Mouse (Mus musculus): Measurements from ENCODE around the gene Specc1. TPM values are rescaled to one million over a fixed set of nuclear protein-coding genes. Genes with fewer than 3 reads are reported as not detected.

The Specc1 gene
- polyA plus RNA-seq, 1 experiment from 2014 or later: 16.2 TPM

DNA sequence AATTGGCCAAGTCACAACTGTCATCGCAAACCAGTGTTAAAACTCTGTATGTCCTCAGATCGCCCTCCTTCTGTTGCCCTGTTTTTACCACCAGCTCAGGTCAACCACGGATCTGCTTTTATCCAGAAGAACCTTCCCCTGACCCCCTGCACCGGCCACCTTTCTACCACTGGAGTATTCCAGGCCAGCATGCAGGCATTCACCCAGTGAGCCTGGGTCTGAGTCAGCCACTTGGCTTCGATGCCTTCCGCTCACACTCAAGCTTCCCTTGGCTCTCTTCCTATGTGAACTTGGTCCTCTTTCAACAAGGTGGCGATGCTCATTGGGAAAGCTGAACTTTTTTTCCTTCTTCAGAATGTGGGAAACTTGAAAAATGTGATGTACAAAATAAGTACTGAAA lies 113.6 kb downstream of the Specc1 start:
- H3K4me3 ChIP-seq: no peak overlapping the region
- ATAC-seq: no peak
- no peak overlapping the region for H3K9ac ChIP-seq
- H3K9me3 ChIP-seq (replicated peaks): no peaks in the 10 kb centered on the region
- peaks cover 9% of the 10 kb centered on the region for H3K4me1 ChIP-seq
- WGBS: 84% methylated on average over 7 of the region's 7 CpGs
- H3K36me3 ChIP-seq (ENCODE audit: poor library complexity, severe bottlenecking): no peaks in the 10 kb centered on the region
- no peak overlapping the region for H3K4me2 ChIP-seq
- no peaks in the 10 kb centered on the region for H3K27me3 ChIP-seq
- H3K27ac ChIP-seq: no peak overlapping the region

DNA sequence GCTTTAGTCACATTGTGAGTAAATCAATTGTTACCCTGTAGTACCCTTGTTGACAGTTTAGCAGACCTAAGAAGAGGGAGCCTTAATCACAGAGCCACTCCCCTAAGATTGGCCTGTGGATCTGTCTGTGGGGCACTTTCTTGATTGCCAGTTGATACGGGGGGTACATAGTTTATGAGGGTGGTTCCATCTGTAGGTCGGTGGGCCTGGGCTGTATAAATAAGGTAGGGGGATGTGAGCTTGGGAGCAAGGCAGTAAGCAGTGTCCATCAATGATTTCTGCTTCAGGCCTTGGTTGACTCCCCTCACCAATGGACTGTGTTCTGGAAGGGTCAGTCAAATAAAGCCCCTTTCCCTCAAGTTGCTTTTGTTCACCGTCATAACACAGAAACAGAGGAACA lies 115.8 kb downstream of the Specc1 start:
- no peak overlapping the region for H3K4me2 ChIP-seq
- no peaks in the 10 kb centered on the region for H3K27me3 ChIP-seq
- 80% methylated on average over 3 of the region's 3 CpGs for WGBS
- H3K9me3 ChIP-seq (replicated peaks): no peaks in the 10 kb centered on the region
- no peak overlapping the region for H3K4me3 ChIP-seq
- no peak for ATAC-seq
- H3K36me3 ChIP-seq (ENCODE audit: poor library complexity, severe bottlenecking): no peaks in the 10 kb centered on the region
- H3K4me1 ChIP-seq: peaks cover 14% of the 10 kb centered on the region
- no peak overlapping the region for H3K9ac ChIP-seq
- no peak overlapping the region for H3K27ac ChIP-seq

DNA sequence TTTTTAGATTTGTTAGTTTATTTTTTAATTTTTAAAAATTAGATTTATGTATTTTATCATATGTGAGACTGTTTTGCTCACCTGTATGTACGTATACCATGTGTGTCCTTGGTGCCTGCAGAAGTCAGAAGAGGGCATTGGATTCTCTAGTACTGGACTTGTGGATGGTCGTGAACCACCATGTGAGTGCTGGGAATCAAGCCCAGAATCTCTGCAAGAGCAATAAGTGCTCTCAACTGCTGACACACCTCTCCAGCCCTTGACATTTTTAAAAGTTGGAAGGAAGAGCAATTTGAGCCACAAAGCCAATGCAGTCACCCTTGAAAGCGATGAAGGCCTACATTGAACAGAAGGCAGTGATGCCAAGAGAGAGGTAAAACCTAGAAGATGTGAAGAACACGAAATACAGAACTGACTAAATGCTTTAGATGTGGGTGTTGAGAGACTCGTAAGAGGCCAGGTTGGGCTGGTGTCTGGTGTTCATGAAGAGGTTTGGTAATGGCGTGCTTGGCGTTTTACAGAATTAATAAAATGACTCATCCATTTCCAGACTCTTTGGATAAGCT lies 117.1 kb downstream of the Specc1 start:
- Histone ChIP-seq H3K27me3 (no peaks in the 10 kb centered on the region), H3K4me2 (no peak overlapping the region), H3K27ac (no peak overlapping the region), H3K9me3 (replicated peaks) (no peaks in the 10 kb centered on the region), H3K4me1 (peaks cover 20% of the 10 kb centered on the region), H3K36me3 (ENCODE audit: poor library complexity, severe bottlenecking) (no peaks in the 10 kb centered on the region), H3K4me3 (no peak overlapping the region), H3K9ac (no peak overlapping the region)
- 88% methylated on average over 7 of the region's 7 CpGs for WGBS
- no peak for ATAC-seq

DNA sequence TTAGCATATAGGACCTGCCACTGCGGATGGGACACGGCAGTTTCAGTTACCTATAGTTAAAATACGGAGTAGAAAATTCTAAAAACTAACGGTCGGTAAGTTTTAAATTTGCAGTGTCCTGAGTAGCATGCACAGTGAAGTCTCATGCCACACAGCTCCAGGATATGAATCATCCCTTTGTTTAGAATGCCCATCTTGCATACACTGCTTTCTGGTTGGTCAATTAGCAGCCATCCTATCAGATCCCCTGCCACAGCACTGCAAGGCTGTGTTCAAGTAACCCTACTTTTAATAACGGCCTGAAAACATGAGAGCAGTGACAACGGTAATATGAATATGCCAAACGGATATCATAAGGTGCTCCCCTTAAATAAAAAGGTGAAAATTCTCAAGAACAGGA lies 118.0 kb downstream of the Specc1 start:
- no peak overlapping the region for H3K9ac ChIP-seq
- no peak overlapping the region for H3K27ac ChIP-seq
- H3K4me3 ChIP-seq: no peak overlapping the region
- H3K4me1 ChIP-seq: peaks cover 16% of the 10 kb centered on the region
- no peaks in the 10 kb centered on the region for H3K9me3 ChIP-seq (replicated peaks)
- WGBS: 92% methylated on average over 8 of the region's 8 CpGs
- H3K27me3 ChIP-seq: no peaks in the 10 kb centered on the region
- ATAC-seq: no peak
- H3K4me2 ChIP-seq: no peak overlapping the region
- H3K36me3 ChIP-seq (ENCODE audit: poor library complexity, severe bottlenecking): no peaks in the 10 kb centered on the region

GRCm38 (mm10) chr11:62075071-62075470 lies 118.5 kb downstream of the Specc1 start:
- Histone ChIP-seq H3K4me1 (peaks cover 12% of the 10 kb centered on the region), H3K4me2 (no peak overlapping the region), H3K9ac (no peak overlapping the region), H3K27me3 (no peaks in the 10 kb centered on the region), H3K27ac (no peak overlapping the region), H3K36me3 (ENCODE audit: poor library complexity, severe bottlenecking) (no peaks in the 10 kb centered on the region), H3K9me3 (replicated peaks) (no peaks in the 10 kb centered on the region), H3K4me3 (no peak overlapping the region)
- WGBS: 87% methylated on average over 3 of the region's 3 CpGs
- ATAC-seq: no peak

- no peak overlapping the region for H3K27ac ChIP-seq
- H3K9ac ChIP-seq: no peak overlapping the region
- no peak overlapping the region for H3K4me3 ChIP-seq
- no peak overlapping the region for H3K4me2 ChIP-seq
- H3K36me3 ChIP-seq (ENCODE audit: poor library complexity, severe bottlenecking): no peaks in the 10 kb centered on the region
- no peaks in the 10 kb centered on the region for H3K27me3 ChIP-seq
- H3K4me1 ChIP-seq: peaks cover 12% of the 10 kb centered on the region
- 92% methylated on average over 5 of the region's 5 CpGs for WGBS
- H3K9me3 ChIP-seq (replicated peaks): no peaks in the 10 kb centered on the region
- ATAC-seq: no peak
Observed at GRCm38 (mm10) chr11:62075551-62075950, 119.0 kb downstream of the Specc1 start.

DNA sequence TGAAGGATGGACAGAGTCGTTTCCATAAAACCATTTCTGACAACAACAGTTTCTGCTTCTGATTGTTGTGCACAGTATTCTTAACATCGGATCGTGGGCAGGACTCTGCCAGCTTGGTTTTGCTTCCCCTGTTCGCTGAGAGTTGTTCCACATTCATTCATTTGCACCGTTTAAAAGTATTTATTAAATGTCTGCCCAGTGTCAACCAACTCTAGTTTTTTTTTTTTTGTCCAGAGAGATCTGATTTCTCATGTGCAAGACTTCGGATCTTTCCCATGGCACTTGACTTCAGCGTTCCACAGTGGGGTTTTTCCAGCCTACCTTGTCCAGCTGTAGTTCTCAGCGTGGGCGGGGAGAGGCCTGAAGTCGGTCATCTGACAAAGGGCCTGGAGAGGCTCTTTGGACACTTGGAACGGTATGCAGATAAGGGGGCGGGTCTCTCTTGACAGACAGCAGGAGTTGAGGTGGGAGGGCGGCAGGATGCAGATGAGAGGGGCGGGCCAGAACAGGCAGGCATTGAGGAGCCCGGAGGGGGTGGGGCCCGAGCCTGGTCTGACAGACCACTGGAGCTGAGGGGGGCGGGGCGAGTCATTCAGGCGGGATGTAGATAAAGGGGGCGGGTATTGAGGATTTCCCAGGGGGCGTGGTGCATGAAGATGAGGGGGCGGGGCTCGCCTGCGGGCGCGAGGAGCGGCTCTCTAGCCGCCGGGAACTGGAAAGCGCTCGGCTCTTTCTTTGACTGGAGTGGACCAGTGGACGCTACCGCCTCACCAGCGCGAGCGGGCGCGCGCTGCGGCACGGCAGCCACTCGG lies 120.0 kb downstream of the Specc1 start:
- H3K27ac ChIP-seq: peak overlapping the region; percentile 77
- peaks cover 12% of the 10 kb centered on the region for H3K4me1 ChIP-seq
- peak overlapping the region; percentile 77 for H3K4me2 ChIP-seq
- H3K9ac ChIP-seq: peak overlapping the region; percentile 92
- H3K4me3 ChIP-seq: peak overlapping the region; percentile 81
- peak; percentile 98 for ATAC-seq
- 5% methylated on average over 32 of the region's 42 CpGs for WGBS
- no peaks in the 10 kb centered on the region for H3K36me3 ChIP-seq (ENCODE audit: poor library complexity, severe bottlenecking)
- H3K9me3 ChIP-seq (replicated peaks): no peaks in the 10 kb centered on the region
- H3K27me3 ChIP-seq: no peaks in the 10 kb centered on the region

GRCm38 (mm10) chr11:62077157-62077865 lies 120.7 kb downstream of the Specc1 start:
- no peaks in the 10 kb centered on the region for H3K27me3 ChIP-seq
- H3K4me1 ChIP-seq: peaks cover 12% of the 10 kb centered on the region
- peak overlapping the region; percentile 77 for H3K27ac ChIP-seq
- no peaks in the 10 kb centered on the region for H3K9me3 ChIP-seq (replicated peaks)
- peak overlapping the region; percentile 81 for H3K4me3 ChIP-seq
- H3K4me2 ChIP-seq: peak overlapping the region; percentile 77
- peak overlapping the region; percentile 92 for H3K9ac ChIP-seq
- WGBS: under 1% methylated on average over 51 of the region's 51 CpGs
- H3K36me3 ChIP-seq (ENCODE audit: poor library complexity, severe bottlenecking): no peaks in the 10 kb centered on the region
- peak; percentile 13; the same call in 1 of the 2 replicates for ATAC-seq

- peak overlapping the region; percentile 81; the same call in 1 of the 2 replicates for H3K4me3 ChIP-seq
Observed at GRCm38 (mm10) chr11:62078371-62078770, 121.8 kb downstream of the Specc1 start.

GRCm38 (mm10) chr11:62079100-62079857 lies 122.7 kb downstream of the Specc1 start:
- Histone ChIP-seq H3K27me3 (no peaks in the 10 kb centered on the region), H3K4me1 (peaks cover 12% of the 10 kb centered on the region), H3K9ac (no peak overlapping the region), H3K9me3 (replicated peaks) (no peaks in the 10 kb centered on the region), H3K27ac (no peak overlapping the region), H3K36me3 (ENCODE audit: poor library complexity, severe bottlenecking) (no peaks in the 10 kb centered on the region), H3K4me2 (no peak overlapping the region), H3K4me3 (no peak overlapping the region)
- WGBS: 88% methylated on average over 8 of the region's 8 CpGs
- no peak for ATAC-seq

More at GRCm38 (mm10) chr11:62078371-62078770, 121.8 kb downstream of the Specc1 start:
- Histone ChIP-seq H3K9ac (peak overlapping the region; percentile 92; the same call in 1 of the 2 replicates), H3K27me3 (no peaks in the 10 kb centered on the region), H3K9me3 (replicated peaks) (no peaks in the 10 kb centered on the region), H3K4me1 (peaks cover 12% of the 10 kb centered on the region), H3K27ac (no peak overlapping the region), H3K36me3 (ENCODE audit: poor library complexity, severe bottlenecking) (no peaks in the 10 kb centered on the region), H3K4me2 (peak overlapping the region; percentile 77)
- no peak for ATAC-seq
- 91% methylated on average over 10 of the region's 10 CpGs for WGBS

DNA sequence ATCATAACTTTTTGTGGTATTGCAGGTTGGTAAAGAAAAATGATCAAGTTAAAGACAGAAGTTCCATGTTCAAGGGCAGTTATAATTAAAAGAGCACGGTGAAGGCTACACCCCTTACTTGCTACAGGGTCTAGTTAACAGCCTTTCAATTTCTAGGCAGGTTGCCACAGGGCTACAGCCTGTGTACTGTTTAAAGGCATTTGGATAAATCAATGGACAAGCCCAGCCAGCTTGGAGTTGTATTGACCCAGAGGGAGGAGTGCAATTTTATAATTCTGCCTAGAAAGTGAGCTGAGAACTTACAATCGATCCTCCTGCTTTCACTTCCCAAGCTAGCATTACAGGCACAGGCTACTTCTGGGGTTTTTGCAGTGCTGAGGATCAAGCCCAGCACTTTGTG lies 123.9 kb downstream of the Specc1 start:
- H3K4me3 ChIP-seq: no peak overlapping the region
- H3K27me3 ChIP-seq: no peaks in the 10 kb centered on the region
- no peaks in the 10 kb centered on the region for H3K36me3 ChIP-seq (ENCODE audit: poor library complexity, severe bottlenecking)
- H3K4me2 ChIP-seq: no peak overlapping the region
- H3K9ac ChIP-seq: no peak overlapping the region
- H3K4me1 ChIP-seq: peaks cover 12% of the 10 kb centered on the region
- no peaks in the 10 kb centered on the region for H3K9me3 ChIP-seq (replicated peaks)
- 78% methylated on average over 2 of the region's 2 CpGs for WGBS
- no peak for ATAC-seq
- H3K27ac ChIP-seq: no peak overlapping the region

Measured in forebrain, embryonic 13.5 days (tissue).